Mouse (Mus musculus): ENCODE measurements around the gene Sall2.

Gene Sall2

DNA sequence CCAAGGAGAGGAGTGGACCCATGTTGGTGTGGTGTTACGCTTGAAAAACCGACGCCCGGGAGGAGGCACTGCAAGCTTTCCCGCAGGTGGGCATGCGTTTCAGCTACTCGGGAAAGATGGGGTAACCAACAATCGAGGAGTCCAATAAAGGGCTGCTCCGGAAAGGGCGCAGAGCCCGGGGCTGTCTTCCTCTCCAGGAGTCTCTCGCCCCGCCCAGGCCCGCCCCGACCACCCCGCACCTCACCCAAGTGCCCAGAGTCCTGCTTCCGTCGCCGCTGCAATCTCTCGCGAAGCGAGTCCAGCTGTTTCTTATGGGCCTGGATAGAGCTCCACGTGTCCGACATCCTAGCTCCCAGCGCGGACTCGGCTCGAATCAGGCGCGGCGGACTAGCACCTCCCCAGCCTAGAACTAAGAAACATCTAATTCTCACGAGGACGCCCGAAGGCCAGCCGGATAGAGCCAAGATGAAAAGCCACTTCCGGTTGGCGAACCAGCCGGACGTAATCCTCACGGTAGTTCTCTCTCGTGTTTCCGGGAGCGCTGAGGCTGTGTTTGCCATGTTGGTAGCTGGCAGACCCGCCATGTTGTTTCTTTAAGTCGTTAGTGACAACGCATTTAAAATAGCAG lies 23.8 kb downstream of the Sall2 start, which contains the start of gene Mettl3:
Gene Mettl3, minus strand, starts transcription at position 485 of the 628 bp plus-strand sequence.
- in situ Hi-C loops (cut with MboI, MseI) = loop anchor here (25.0 kb wide), 1 partner anchor 1908 kb away; no protein-coding TSS in a partner anchor

DNA sequence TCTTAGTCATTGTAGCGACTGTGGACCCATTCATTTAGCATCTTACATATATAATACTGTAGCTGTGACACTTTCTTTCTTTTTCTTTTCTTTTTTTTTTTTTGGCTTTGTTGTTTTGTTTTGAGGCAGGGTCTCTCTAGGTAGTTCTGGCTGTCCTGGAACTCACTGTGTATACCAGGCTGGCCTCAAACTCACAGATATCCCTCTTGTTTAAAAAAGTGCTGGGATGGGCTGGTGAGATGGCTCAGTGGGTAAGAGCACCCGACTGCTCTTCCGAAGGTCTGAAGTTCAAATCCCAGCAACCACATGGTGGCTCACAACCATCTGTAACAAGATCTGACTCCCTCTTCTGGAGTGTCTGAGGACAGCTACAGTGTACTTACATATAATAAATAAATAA lies 25.0 kb downstream of the Sall2 start:
- in situ Hi-C loops (cut with MboI, MseI) = loop anchor here (25.0 kb wide), 1 partner anchor 1909 kb away; no protein-coding TSS in a partner anchor

GRCm38 (mm10) chr14:52295558-52296264 lies 32.9 kb downstream of the Sall2 start:
- in situ Hi-C loops (cut with MboI, MseI) = loop anchor here (5.0 kb wide), 1 partner anchor 42 kb away; no protein-coding TSS in a partner anchor

- in situ Hi-C loops (cut with MboI, MseI) = no loop called here
Observed at GRCm38 (mm10) chr14:52284191-52284590, 44.4 kb downstream of the Sall2 start.

GRCm38 (mm10) chr14:52283629-52284028 lies 44.9 kb downstream of the Sall2 start:
- in situ Hi-C loops (cut with MboI, MseI) = no loop called here

GRCm38 (mm10) chr14:52279747-52280120 lies 48.8 kb downstream of the Sall2 start:
- in situ Hi-C loops (cut with MboI, MseI) = loop anchor here (5.0 to 10.0 kb wide), 2 partner anchors 82 to 1275 kb away; partner anchors contain the start of genes Rnase10 and Supt16

DNA sequence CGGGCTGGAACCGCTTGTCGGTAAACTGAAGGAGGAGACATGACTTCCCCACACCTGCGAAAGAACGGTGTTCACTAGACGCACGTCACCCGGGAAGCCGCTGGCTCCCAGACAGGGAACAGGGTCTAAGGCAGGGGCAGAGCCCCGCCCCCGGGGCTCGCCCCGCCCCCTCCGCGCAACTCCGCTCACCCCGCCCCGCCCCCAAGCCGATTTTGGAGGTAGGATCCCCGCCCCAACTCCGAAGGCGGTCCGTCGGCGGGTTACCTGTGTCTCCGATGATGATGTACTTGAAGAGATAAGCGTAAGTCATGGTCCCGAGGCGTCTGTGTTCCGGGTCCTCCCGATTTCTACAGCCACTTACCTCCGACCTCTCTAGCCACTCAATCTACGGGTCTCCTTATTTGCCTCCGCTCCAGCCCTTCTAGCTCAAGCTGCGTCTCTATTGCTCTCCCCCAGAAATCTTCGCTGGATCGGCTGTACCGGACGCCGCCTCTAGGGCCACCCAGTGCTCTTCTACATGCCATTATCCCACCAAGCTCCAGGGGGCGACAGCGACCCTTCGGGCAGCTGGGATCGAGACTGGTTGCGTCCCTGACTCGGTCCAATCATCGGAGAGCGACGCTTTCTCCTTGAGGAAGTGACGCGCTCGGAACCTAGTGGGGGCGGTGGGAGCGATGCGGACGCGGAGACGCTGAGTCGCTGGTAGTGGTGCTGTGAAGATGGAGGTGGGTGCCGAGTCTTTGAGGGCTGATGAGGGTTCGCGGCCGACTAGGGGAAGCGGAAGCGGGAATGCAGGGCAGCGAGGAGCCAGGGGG lies 49.4 kb downstream of the Sall2 start, which contains the start of the genes Tox4 and Rab2b:
Gene Tox4, plus strand, starts transcription at position 215 of the 815 bp plus-strand sequence.
Gene Rab2b, minus strand, starts transcription at position 614 of the 815 bp plus-strand sequence.
- in situ Hi-C loops (cut with MboI, MseI) = loop anchor here (5.0 to 10.0 kb wide), 2 partner anchors 82 to 1274 kb away; partner anchors contain the start of genes Rnase10 and Supt16

DNA sequence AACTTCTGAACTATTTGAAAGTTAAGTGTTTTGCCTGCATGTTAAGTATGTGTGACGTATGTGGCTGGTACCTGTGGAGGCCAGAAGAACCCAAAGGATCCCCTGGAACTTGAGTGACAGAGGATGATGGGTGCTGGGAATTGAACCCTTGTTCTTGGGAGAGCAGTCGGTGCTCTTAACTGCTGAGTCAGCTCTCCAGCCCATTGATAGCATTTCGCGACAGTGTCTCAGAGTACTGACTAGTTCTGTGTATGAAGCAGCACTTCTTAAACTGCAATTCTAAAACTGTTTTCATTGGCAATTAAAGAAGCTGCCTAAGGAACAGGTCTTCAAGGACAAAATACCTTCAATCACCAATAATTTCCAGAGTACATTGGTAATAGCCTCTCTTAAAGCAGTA lies 51.4 kb downstream of the Sall2 start:
- in situ Hi-C loops (cut with MboI, MseI) = loop anchor here (5.0 to 10.0 kb wide), 2 partner anchors 80 to 1272 kb away; partner anchors contain the start of genes Rnase10 and Supt16

DNA sequence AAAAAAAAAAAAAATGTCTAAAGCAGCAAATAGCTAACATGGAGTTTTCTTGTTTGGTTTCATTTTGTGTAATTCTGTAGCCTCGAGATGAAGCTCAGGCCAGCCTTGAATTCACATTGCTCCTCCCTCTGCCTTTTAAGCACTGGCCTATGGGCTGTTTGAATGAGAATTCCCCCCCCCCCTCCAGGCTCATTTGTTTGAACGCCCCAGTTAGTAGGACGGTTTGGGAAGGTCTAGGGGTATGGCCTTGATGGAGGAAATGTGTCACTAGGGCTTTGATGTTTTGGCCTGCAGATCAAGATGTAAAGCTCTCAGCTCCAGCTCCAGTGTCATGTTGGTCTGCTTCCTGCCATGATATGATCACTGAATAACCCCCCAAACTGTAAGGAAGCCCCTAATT lies 55.8 kb downstream of the Sall2 start:
- in situ Hi-C loops (cut with MboI, MseI) = loop anchor here (10.0 kb wide), 1 partner anchor 1268 kb away; the partner anchor contains the start of gene Rnase10

Measured in regulatory T cell (primary cell).